Mouse (Mus musculus) megakaryocyte, adult 5-6 weeks (primary cell): ENCODE measurements around the gene Ttc21a. TPM values are rescaled to one million over a fixed set of nuclear protein-coding genes. Genes with fewer than 3 reads are reported as not detected.
A peak's percentile ranks its signal among the peaks of the same experiment; 100 is the strongest.
"Not testable (repeated sequence)": the region's sequence is repeated elsewhere in the genome, so short reads cannot be mapped to it uniquely, and the experiment has no call there.

Experiments
- ATAC-seq: 2 replicates; pipeline ENCODE4 v1.8.0; 2016; ENCODE audit warnings: mild to moderate bottlenecking, inconsistent platforms; ENCODE audit not compliant: poor library complexity, severe bottlenecking
- total RNA-seq, 2 experiments: library from RNA; stranded (forward) in 1 of 2; stranded (reverse) in 1 of 2; fragments of 153-499, 151-499 nt in 1 of 2; fragments of 221-1000, 200-1000 nt in 1 of 2; gene quantifications; 2 replicates each; pipeline versions ENCODE4 v1.2.3 to v1.2.4; 2015 to 2017

Ttc21a gene
- total RNA-seq, 2 experiments from 2014 or later = 0.22 to 0.55 TPM

GRCm38 (mm10) chr9:119993092-119993844 lies 55.9 kb downstream of the Ttc21a start:
- peak; percentile 76 for ATAC-seq

- ATAC-seq = peak; percentile 52
Observed at GRCm38 (mm10) chr9:119994207-119994606, 56.8 kb downstream of the Ttc21a start.

- no peak for ATAC-seq
Observed at GRCm38 (mm10) chr9:119996080-119996479, 58.7 kb downstream of the Ttc21a start.

GRCm38 (mm10) chr9:119998776-119999175 lies 61.4 kb downstream of the Ttc21a start:
- ATAC-seq = no peak

- ATAC-seq = no peak
Observed at GRCm38 (mm10) chr9:119999636-120000035, 62.2 kb downstream of the Ttc21a start.

GRCm38 (mm10) chr9:120000761-120001160 lies 63.4 kb downstream of the Ttc21a start:
- ATAC-seq = no peak

- ATAC-seq = peak; percentile 93
Observed at GRCm38 (mm10) chr9:120001945-120002725, 64.7 kb downstream of the Ttc21a start.

GRCm38 (mm10) chr9:120002893-120003292 lies 65.5 kb downstream of the Ttc21a start:
- ATAC-seq = no peak

GRCm38 (mm10) chr9:120005936-120006335 lies 68.5 kb downstream of the Ttc21a start:
- ATAC-seq = no peak

- no peak for ATAC-seq
Observed at GRCm38 (mm10) chr9:120007833-120008232, 70.4 kb downstream of the Ttc21a start.

GRCm38 (mm10) chr9:120009226-120009841 lies 71.9 kb downstream of the Ttc21a start:
- ATAC-seq = no peak

GRCm38 (mm10) chr9:120009871-120010270 lies 72.5 kb downstream of the Ttc21a start:
- no peak for ATAC-seq

GRCm38 (mm10) chr9:120010781-120011511 lies 73.5 kb downstream of the Ttc21a start:
- peak; percentile 97 for ATAC-seq

- peak; percentile 69 for ATAC-seq
Observed at GRCm38 (mm10) chr9:120011533-120011932, 74.1 kb downstream of the Ttc21a start.

- ATAC-seq = not testable (repeated sequence)
Observed at GRCm38 (mm10) chr9:120012161-120012560, 74.8 kb downstream of the Ttc21a start.

GRCm38 (mm10) chr9:120012781-120013180 lies 75.4 kb downstream of the Ttc21a start:
- no peak for ATAC-seq

- no peak for ATAC-seq
Observed at GRCm38 (mm10) chr9:120013251-120013820, 75.9 kb downstream of the Ttc21a start.

GRCm38 (mm10) chr9:120014828-120015227 lies 77.4 kb downstream of the Ttc21a start:
- no peak for ATAC-seq

GRCm38 (mm10) chr9:120016956-120017355 lies 79.5 kb downstream of the Ttc21a start:
- no peak for ATAC-seq
